Mouse (Mus musculus) embryo, embryonic 10 days (tissue): ENCODE measurements around the gene Cdc42se2.
A peak's percentile ranks its signal among the peaks of the same experiment; 100 is the strongest.

Experiments used
- DNase-seq: peaks from one replicate; pipeline ENCODE4 v3.0.0-alpha.2; 2015; ENCODE audit warnings: low spot score

The Cdc42se2 gene

DNA sequence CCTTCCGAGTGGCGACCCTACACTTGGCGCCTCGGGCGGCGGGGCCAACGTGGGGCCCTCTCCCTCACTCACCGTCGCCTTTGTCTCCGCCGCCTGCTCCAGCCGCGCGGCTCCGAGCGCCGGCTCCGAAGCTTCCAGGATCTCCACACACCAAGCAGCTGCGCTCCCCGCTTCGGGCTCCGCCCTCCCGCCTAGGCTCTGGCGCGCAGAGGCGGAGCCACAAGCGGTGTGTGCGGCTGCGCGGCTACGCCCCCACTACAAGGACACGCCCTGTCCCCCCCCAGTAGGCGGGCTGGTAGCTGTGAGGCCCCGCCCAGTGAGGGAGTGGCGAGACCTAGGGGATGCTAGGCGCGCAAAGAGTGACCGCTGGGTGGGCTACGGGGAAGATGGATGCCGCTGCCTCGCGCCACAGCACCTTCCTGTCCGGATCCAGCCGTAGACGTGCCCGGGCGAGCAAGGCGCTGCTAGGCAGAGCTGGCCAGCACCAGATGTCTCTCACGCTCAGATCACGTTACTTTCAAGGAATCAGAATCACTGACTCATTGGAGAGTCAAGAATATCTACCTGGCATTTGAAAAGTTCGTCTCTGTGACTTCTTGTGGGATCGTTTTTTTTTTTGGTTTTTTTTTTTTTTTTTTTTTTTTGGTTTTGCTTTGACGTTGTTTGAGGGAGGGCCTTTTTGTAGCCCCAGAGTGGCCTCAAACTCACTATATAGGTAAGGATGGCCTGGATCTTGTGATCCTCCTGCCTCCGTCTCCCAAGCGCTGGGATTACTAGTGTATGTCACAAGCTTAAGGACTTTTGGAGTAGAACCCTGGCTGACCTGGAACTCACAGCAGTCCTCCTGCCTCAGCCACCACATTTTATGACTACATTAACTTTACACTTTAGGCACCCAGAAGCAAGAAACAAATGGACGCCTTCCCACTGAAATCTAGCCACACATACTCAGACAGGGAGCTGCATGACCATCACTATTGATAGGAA is at the start of gene Cdc42se2:
Cdc42se2 (minus strand) TSS at position 188 of the 987 bp plus-strand sequence.
- peak; percentile 99 for DNase-seq

GRCm38 (mm10) chr11:54836106-54836505 is 48.6 kb upstream of the Cdc42se2 start:
- no peak for DNase-seq

DNA sequence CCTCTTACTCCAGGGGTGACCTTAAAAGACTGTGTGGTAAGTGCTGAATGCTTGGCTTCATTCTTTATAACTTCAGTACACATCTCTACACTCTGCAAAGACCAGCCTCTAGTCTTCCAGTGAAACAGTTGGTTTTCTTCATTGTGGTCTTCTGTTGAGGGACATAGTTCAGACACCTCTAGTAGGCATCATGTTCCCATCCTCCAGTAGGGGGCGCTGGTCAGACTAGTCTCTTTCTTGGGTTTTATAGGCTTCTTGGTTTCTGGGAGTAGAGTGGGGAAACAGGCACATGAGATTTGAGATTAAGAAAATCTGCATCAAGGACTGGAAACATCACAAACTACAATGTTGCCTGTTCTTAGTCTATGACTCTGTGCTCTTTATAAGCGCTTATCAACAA is 47.1 kb upstream of the Cdc42se2 start:
- DNase-seq, result no peak

DNA sequence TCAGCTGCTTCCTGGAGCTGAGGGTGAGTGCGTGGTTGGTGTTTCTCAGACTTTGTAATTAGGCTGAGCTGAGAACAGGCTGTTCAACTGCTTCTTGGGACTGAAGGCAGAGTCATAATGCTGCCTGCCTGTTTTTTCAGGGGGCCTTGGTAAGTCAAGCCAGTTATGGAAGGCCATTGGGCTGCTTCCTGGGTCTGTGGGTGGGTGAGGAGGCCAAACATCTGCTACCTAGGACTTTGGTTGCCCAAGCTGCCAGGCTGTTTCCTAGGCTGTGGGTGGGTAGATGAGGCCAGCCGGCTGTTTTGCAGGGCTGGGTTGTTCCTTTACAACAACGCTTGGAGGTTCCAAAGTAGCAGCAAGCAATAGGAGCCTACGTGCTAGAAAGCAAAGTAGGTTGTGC is 46.4 kb upstream of the Cdc42se2 start:
- DNase-seq, result no peak

DNA sequence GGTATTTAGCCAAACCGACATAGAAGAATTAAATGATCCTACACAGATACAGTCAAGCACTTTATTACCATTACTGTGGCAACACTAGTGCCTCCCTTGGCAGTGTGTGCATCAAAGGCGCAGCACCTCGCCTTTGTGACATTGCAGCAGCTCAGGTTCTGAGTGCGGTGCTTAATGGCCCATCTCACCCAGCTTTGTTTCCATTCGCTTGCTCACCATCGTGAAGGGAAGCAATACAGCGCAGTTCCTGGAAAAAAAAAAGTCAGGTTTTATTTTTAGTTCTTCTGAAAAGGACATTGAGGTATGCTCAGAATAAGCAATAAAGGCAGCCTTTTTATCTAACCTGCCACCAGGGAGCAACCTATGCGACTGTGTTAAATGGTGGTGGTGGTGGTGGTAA is 39.3 kb upstream of the Cdc42se2 start:
- no peak for DNase-seq

DNA sequence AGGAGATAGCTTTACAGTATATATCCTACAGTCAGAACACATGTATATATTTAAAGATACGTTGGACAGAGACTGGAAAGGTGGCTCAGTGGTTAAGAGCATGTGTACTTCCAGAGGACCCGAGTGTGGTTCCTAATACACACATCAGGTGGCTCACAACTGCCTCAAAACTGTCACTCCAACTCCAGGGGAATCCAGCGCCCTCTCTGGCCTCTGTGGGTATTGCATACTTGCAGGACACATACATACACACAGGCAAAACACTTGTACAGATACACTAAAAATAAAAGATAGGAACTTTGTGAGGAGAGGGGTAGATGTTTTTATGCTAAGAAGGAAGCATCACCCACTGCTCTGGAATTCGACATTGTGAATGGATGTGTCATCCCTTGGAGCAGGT is 38.3 kb upstream of the Cdc42se2 start:
- DNase-seq, result no peak

- DNase-seq, result no peak
Measured at GRCm38 (mm10) chr11:54823467-54823866, 36.0 kb upstream of the Cdc42se2 start.

DNA sequence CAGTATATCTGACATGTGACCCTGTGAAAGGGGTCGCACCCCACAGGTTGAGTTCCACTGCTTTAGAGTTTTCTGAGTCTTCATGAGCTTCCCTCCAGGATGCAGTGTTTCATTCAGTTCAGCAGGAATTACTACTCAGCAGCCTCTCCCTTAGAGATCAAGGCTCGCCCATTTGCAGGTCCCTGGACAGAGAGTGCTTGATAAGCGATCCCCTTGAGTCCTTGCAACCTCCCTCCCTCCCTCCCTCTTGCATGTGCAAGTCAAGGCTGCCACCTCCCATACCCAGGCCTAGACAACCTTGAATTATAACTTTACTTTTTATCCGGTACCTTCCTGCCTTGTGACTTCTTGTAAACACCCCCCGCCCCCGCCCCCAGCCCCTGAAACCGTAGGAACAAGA is 32.0 kb upstream of the Cdc42se2 start:
- DNase-seq, result no peak

GRCm38 (mm10) chr11:54817449-54817848 is 30.0 kb upstream of the Cdc42se2 start:
- DNase-seq, result no peak

- no peak for DNase-seq
Measured at GRCm38 (mm10) chr11:54815659-54816058, 28.2 kb upstream of the Cdc42se2 start.

GRCm38 (mm10) chr11:54812812-54813516 is 25.5 kb upstream of the Cdc42se2 start:
- peak; percentile 82 for DNase-seq

DNA sequence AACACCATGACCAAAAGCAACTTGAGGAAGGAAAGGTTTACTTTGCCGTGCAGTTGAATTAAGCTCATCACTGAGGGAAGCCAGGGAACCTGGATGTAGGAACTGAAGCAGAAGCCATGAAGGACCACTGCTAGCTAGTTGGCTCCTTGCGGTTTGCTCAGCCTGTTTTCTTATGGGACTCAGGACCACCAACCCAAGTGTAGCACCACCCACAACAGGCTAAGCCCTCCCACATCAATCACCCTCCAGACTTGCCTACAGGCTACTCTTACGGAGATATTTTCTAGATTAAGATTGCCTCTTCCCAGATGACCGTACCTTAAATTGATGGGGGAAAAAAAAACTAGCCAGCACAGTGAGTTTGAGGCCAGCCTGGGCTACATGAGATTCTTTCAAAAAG is 24.8 kb upstream of the Cdc42se2 start:
- peak; percentile 42 for DNase-seq

DNA sequence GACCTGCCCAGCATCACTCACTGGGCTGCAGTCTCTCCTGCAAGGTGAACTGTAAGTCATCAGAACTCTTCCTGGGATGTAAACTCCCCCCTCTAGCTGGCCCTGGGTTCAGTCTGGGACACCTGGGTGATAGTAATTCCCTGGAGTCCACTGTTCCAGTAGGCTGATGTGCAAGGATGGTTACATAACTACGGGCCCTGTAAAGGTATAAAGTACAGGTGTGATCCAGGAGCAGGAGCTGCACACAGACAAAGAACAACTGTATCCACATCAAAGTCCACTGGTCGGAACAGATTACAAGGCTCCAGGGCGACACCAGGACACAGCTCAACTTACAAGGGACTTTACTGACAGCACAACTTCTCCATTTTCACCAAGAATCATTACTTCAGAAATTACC is 23.6 kb upstream of the Cdc42se2 start:
- no peak for DNase-seq

- no peak for DNase-seq
Measured at GRCm38 (mm10) chr11:54809582-54809981, 22.1 kb upstream of the Cdc42se2 start.

- no peak for DNase-seq
Measured at GRCm38 (mm10) chr11:54808177-54808576, 20.7 kb upstream of the Cdc42se2 start.

- DNase-seq, result no peak
Measured at GRCm38 (mm10) chr11:54807669-54808068, 20.2 kb upstream of the Cdc42se2 start.

DNA sequence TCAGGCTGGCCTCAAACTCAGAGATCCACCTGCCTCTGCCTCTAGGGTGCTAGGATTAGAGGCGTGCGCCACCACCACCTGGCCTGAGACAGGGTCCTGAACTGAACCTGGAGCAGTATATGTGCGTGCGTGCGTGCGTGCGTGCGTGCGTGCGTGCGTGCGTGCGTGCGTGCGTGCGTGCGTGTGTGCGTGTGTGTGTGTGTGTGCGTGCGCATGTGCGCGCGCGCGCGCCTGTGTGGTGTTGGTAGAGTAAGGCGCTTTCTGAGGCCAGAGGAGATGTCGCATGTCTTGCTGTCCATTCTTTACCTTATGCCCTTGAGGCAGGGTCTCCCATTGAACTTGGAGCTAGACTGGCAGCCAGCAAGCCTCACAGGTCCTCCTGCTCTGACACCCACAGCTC is 19.4 kb upstream of the Cdc42se2 start:
- DNase-seq, result no peak

DNA sequence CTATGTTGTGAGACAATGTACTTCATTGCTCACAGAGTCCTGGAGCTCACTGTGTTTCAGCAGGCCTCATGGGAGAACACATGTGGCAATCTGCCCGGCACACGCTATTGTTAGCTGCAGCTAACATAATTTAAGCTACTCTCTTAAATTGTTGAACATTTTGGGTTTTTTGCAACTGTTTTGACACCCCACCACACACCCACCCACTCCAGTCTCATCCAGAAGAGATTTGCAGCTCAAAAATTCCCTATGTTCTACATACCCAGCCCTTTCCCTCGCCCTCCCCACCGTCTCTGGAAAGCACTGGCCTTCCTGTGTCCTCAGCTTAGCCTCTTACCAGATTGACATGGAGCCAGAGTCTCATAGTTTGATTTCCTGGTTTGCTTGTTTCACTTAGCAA is 17.7 kb upstream of the Cdc42se2 start:
- no peak for DNase-seq

GRCm38 (mm10) chr11:54802621-54803020 is 15.1 kb upstream of the Cdc42se2 start:
- no peak for DNase-seq

GRCm38 (mm10) chr11:54801791-54802558 is 14.5 kb upstream of the Cdc42se2 start:
- no peak for DNase-seq

GRCm38 (mm10) chr11:54796551-54796950 is 9.1 kb upstream of the Cdc42se2 start:
- DNase-seq, result no peak

DNA sequence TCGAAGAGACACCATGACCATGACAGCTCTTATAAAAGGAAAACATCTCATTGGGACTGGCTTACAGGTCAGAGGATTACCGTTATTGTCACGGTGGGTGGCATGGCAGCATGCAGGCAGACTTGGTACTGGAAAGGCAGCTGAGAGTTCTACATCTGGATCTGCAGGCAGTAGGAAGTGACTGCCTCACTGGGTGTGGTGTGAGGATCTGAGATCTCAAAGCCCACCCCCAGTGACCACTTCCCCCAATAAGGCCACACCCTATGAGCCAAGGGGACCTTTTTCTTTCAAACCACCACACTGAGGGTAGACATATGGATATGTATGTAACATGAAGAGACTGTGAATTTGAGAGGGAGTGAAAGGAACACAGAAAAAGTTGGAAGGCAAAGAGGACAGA is 7.2 kb upstream of the Cdc42se2 start:
- DNase-seq, result no peak
